Mouse (Mus musculus): ENCODE results near the gene Bcas1. TPM values are rescaled to one million over a fixed set of nuclear protein-coding genes. Genes with fewer than 3 reads are reported as not detected.

Gene Bcas1
- total RNA-seq, 2 experiments from 2014 or later, result 40.3 to 46.1 TPM

GRCm38 (mm10) chr2:170450933-170451332 is 23.3 kb upstream of the Bcas1 start:
- DNase-seq (ENCODE audit: extremely low spot score in 1 of 2, low spot score in 2 of 2), result peak; percentile 53 to 69
- TF ChIP-seq CTCF (IDR thresholded peaks at IDR 0.05), result peak; percentile 73
- intact Hi-C loops (cut with DNase I), result loop anchor here (1.0 kb wide), 1 partner anchor 56 kb away; no protein-coding TSS in a partner anchor
- Histone ChIP-seq H3K27ac (no peak overlapping the region), H3K4me3 (no peak overlapping the region)

- DNase-seq (ENCODE audit: extremely low spot score in 1 of 2, low spot score in 2 of 2), result peak in 1 of 2 experiments; percentile 33
- no peak overlapping the region for H3K4me3 ChIP-seq
- H3K27ac ChIP-seq, result no peak overlapping the region
- no peak for TF ChIP-seq CTCF (IDR thresholded peaks at IDR 0.05)
- intact Hi-C loops (cut with DNase I), result no loop called here
These were observed 20.0 kb upstream of the Bcas1 start for GRCm38 (mm10) chr2:170447651-170448050.

DNA sequence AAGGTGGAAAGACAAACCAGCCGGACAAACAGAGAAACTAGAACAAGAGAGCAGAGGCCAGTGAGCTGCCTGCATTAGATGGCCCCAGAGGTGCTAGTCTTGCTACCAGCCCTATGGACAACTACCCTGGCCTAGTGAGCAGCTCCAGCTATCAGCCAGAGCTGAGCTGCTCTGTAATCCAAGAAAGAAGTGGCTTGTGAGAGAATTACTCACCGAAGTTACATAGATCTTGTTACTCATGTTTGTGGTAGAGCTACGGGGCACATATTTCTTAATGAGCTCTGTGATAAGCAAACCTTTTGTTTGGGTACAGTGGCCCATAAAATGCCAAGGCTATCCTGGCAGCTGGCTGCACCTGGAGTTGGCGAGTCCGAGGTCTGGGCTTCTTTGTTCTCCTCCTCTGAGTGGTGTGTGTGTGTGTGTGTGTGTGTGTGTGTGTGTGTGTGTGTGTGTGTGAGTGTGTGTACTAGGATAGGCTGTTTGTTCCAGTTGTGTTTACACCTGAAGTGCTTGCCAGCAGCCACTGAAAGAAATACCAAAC is 19.3 kb upstream of the Bcas1 start:
- no peak overlapping the region for H3K27ac ChIP-seq
- intact Hi-C loops (cut with DNase I), result no loop called here
- no peak overlapping the region for H3K4me3 ChIP-seq
- TF ChIP-seq CTCF (IDR thresholded peaks at IDR 0.05), result no peak
- no peak for DNase-seq (ENCODE audit: extremely low spot score in 1 of 2, low spot score in 2 of 2)

GRCm38 (mm10) chr2:170445861-170446260 is 18.2 kb upstream of the Bcas1 start:
- no peak for TF ChIP-seq CTCF (IDR thresholded peaks at IDR 0.05)
- Histone ChIP-seq H3K27ac (no peak overlapping the region), H3K4me3 (no peak overlapping the region)
- intact Hi-C loops (cut with DNase I), result no loop called here
- peak in 1 of 2 experiments; percentile 22 for DNase-seq (ENCODE audit: extremely low spot score in 1 of 2, low spot score in 2 of 2)

DNA sequence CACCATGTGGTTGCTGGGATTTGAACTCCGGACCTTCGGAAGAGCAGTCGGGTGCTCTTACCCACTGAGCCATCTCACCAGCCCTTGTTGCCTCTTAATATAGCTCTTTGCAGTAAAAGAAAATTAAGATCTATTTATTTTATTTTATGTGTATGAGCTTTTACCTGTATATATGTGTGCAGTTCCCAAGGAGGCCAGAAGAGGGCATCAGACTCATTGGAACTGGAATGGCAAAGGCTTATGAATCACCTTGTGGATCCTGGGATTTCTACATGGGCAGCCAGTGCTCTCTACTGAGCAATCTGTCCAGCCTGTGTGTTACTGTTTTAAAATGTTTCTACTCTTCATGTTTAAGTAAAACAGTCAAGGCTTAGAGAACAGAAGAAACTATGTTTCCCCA is 14.9 kb upstream of the Bcas1 start:
- Histone ChIP-seq H3K27ac (no peak overlapping the region), H3K4me3 (no peak overlapping the region)
- DNase-seq (ENCODE audit: extremely low spot score in 1 of 2, low spot score in 2 of 2), result no peak
- peak; percentile 41 for TF ChIP-seq CTCF (IDR thresholded peaks at IDR 0.05)
- intact Hi-C loops (cut with DNase I), result no loop called here

GRCm38 (mm10) chr2:170438782-170439181 is 11.1 kb upstream of the Bcas1 start:
- intact Hi-C loops (cut with DNase I), result no loop called here
- TF ChIP-seq CTCF (IDR thresholded peaks at IDR 0.05), result no peak
- H3K4me3 ChIP-seq, result no peak overlapping the region
- DNase-seq (ENCODE audit: extremely low spot score in 1 of 2, low spot score in 2 of 2), result no peak
- no peak overlapping the region for H3K27ac ChIP-seq

GRCm38 (mm10) chr2:170436204-170436603 is 8.6 kb upstream of the Bcas1 start:
- TF ChIP-seq CTCF (IDR thresholded peaks at IDR 0.05), result no peak
- intact Hi-C loops (cut with DNase I), result no loop called here
- no peak for DNase-seq (ENCODE audit: extremely low spot score in 1 of 2, low spot score in 2 of 2)
- no peak overlapping the region for H3K4me3 ChIP-seq
- H3K27ac ChIP-seq, result no peak overlapping the region

GRCm38 (mm10) chr2:170432152-170432551 is 4.5 kb upstream of the Bcas1 start:
- intact Hi-C loops (cut with DNase I), result no loop called here
- Histone ChIP-seq H3K4me3 (no peak overlapping the region), H3K27ac (no peak overlapping the region)
- DNase-seq (ENCODE audit: extremely low spot score in 1 of 2, low spot score in 2 of 2), result no peak
- TF ChIP-seq CTCF (IDR thresholded peaks at IDR 0.05), result no peak

DNA sequence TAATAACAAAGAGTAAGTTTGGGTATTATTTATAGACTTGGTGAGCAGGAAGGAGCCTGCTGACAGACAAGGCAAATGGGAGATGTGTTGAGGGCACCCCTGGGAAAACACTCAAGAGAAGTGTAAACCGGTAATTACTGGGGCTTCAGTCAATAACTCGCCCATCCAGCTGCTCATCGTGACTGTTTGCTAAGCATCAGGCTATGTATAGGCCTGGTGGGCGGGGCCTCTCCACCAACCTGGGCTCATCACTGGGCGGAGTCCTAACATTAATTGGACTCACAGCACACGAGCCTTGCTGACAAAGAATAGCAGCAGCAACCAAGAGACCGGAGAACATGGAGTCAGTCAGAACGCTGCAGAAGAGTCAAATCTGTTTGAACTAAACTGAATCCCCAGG is 1.3 kb upstream of the Bcas1 start:
- no peak for TF ChIP-seq CTCF (IDR thresholded peaks at IDR 0.05)
- H3K27ac ChIP-seq, result no peak overlapping the region
- H3K4me3 ChIP-seq, result no peak overlapping the region
- DNase-seq (ENCODE audit: extremely low spot score in 1 of 2, low spot score in 2 of 2), result no peak
- intact Hi-C loops (cut with DNase I), result no loop called here

- H3K4me3 ChIP-seq, result no peak overlapping the region
- H3K27ac ChIP-seq, result no peak overlapping the region
- no peak for TF ChIP-seq CTCF (IDR thresholded peaks at IDR 0.05)
- intact Hi-C loops (cut with DNase I), result no loop called here
- DNase-seq (ENCODE audit: extremely low spot score in 1 of 2, low spot score in 2 of 2), result no peak
These were observed 3.5 kb downstream of the Bcas1 start for GRCm38 (mm10) chr2:170424131-170424530.

DNA sequence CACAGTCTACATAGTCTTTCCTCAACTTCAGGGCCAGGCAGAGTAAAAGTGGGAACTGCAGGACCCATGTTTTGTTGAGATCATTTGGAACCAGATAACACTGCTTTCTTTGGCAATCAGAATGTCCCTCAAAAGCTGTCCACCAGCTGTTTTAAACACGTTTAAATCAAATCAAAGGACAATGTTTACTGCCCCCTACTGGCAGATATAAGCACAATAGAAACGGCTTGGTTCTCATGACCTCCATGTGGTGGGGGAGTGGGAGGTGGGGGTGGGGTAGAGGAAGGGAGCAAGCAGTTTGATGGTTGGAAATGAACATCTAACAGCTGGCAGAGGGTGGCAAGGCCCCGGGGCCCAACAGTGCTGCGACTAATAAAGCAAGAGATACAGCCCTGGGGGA is 5.7 kb downstream of the Bcas1 start:
- peak; percentile 30 for TF ChIP-seq CTCF (IDR thresholded peaks at IDR 0.05)

GRCm38 (mm10) chr2:170418748-170419147 is 8.9 kb downstream of the Bcas1 start:
- Histone ChIP-seq H3K4me3 (no peak overlapping the region), H3K27ac (no peak overlapping the region)
- intact Hi-C loops (cut with DNase I), result no loop called here
- TF ChIP-seq CTCF (IDR thresholded peaks at IDR 0.05), result peak; percentile 49
- peak in 1 of 2 experiments; percentile 24 for DNase-seq (ENCODE audit: extremely low spot score in 1 of 2, low spot score in 2 of 2)

More for the DNA sequence above, 5.7 kb downstream of the Bcas1 start:
- no peak overlapping the region for H3K27ac ChIP-seq
- intact Hi-C loops (cut with DNase I), result no loop called here
- no peak for DNase-seq (ENCODE audit: extremely low spot score in 1 of 2, low spot score in 2 of 2)
- H3K4me3 ChIP-seq, result no peak overlapping the region

GRCm38 (mm10) chr2:170411490-170412168 is 16.0 kb downstream of the Bcas1 start:
- Histone ChIP-seq H3K4me3 (no peak overlapping the region), H3K27ac (no peak overlapping the region)
- no peak for DNase-seq (ENCODE audit: extremely low spot score in 1 of 2, low spot score in 2 of 2)

More at GRCm38 (mm10) chr2:170411490-170412168, 16.0 kb downstream of the Bcas1 start:
- intact Hi-C loops (cut with DNase I), result no loop called here
- no peak; the same call in 1 of the 2 replicates for TF ChIP-seq CTCF (IDR thresholded peaks at IDR 0.05)
